Mouse (Mus musculus) hindbrain, embryonic 13.5 days (tissue): ENCODE measurements around the gene Etv2. TPM values are rescaled to one million over a fixed set of nuclear protein-coding genes. Genes with fewer than 3 reads are reported as not detected.

Source experiments
- ATAC-seq: fragments of 200-750 bp; cut with Nextera tagmentation; 2 replicates; pipeline ENCODE4 v1.8.0; 2017; ENCODE audit warnings: moderate TSS enrichment; ENCODE audit not compliant: low FRiP score
- H3K27ac ChIP-seq: fragments of 300-500 bp; sonication (generic); 2 replicates; pipeline ENCODE4 v1.5.1; 2015; ENCODE audit warnings: inconsistent platforms, mild to moderate bottlenecking, moderate library complexity
- H3K27me3 ChIP-seq: fragments of 300-500 bp; sonication (generic); 2 replicates; pipeline ENCODE4 v1.6.1; 2015; ENCODE audit warnings: mild to moderate bottlenecking, inconsistent platforms
- H3K36me3 ChIP-seq: fragments of 300-500 bp; sonication (generic); 2 replicates; pipeline ENCODE4 v1.6.1; 2015; ENCODE audit warnings: mild to moderate bottlenecking, inconsistent platforms
- H3K4me1 ChIP-seq: fragments of 300-500 bp; sonication (generic); replicated peaks from 2 replicates; pipeline ENCODE4 v1.6.1; 2015; ENCODE audit warnings: inconsistent platforms
- H3K4me2 ChIP-seq: fragments of 300-500 bp; sonication (generic); 2 replicates; pipeline ENCODE4 v1.6.1; 2015; ENCODE audit warnings: inconsistent platforms, mild to moderate bottlenecking, moderate library complexity
- H3K4me3 ChIP-seq: fragments of 300-500 bp; sonication (generic); 2 replicates; pipeline ENCODE4 v1.5.1; 2015; ENCODE audit warnings: mild to moderate bottlenecking, inconsistent platforms
- H3K9ac ChIP-seq: fragments of 300-500 bp; sonication (generic); 2 replicates; pipeline ENCODE4 v1.6.1; 2015; ENCODE audit warnings: mild to moderate bottlenecking, inconsistent platforms
- H3K9me3 ChIP-seq: fragments of 300-500 bp; sonication (generic); 2 replicates; pipeline ENCODE4 v1.6.1; 2016; ENCODE audit warnings: inconsistent platforms
- WGBS: fragments of 180-500 bp; shearing (Covaris S2); methylation state at CpG from one replicate; pipeline ENCODE4 v1.1.7; 2015; 5-methylcytosine and 5-hydroxymethylcytosine counted together
- polyA plus RNA-seq: library from polyadenylated mRNA; unstranded; fragments of >200 nt; fragmentation: Nextera tagmentation; extraction: Ambion mirVana; gene quantifications from 2 replicates; pipeline ENCODE4 v1.2.1, GENCODE M21; 2015

The Etv2 gene
- polyA plus RNA-seq, 1 experiment from 2014 or later: not detected

GRCm38 (mm10) chr7:30593579-30594509 lies 41.8 kb downstream of the Etv2 start:
- H3K9ac ChIP-seq: no peak overlapping the region
- no peak for ATAC-seq

GRCm38 (mm10) chr7:30592772-30593423 lies 42.8 kb downstream of the Etv2 start:
- Histone ChIP-seq H3K9me3 (no peaks in the 10 kb centered on the region), H3K4me2 (no peak overlapping the region), H3K4me1 (peaks cover 13% of the 10 kb centered on the region), H3K4me3 (no peak overlapping the region), H3K27me3 (no peaks in the 10 kb centered on the region; the same call in 1 of the 2 replicates), H3K36me3 (no peaks in the 10 kb centered on the region), H3K27ac (no peak overlapping the region), H3K9ac (no peak overlapping the region)
- no peak for ATAC-seq
- WGBS: 59% methylated on average over 5 of the region's 5 CpGs

More at GRCm38 (mm10) chr7:30593579-30594509, 41.8 kb downstream of the Etv2 start:
- Histone ChIP-seq H3K4me1 (peaks cover 13% of the 10 kb centered on the region), H3K9me3 (no peaks in the 10 kb centered on the region), H3K36me3 (no peaks in the 10 kb centered on the region), H3K27me3 (no peaks in the 10 kb centered on the region; the same call in 1 of the 2 replicates), H3K27ac (no peak overlapping the region), H3K4me3 (no peak overlapping the region), H3K4me2 (no peak overlapping the region)
- 68% methylated on average over 10 of the region's 10 CpGs for WGBS

DNA sequence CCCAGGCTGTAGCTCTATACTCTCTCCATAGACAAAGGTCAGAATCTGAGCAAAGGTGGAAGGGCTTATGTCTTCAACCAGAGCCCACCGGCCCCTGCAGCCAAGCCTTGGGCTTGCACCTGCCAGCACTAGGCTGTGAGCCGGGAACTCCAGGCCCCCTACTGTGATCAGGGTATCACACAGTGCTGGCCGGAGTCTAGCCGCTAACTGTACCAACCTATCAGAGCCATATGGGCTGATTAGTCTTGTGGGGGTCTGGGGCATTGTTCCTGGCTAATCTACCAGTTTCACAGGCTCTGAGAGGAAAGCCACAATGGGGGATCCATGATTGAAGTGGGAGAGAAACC lies 44.1 kb downstream of the Etv2 start:
- Histone ChIP-seq H3K27me3 (no peaks in the 10 kb centered on the region; the same call in 1 of the 2 replicates), H3K36me3 (peaks cover 3% of the 10 kb centered on the region), H3K4me1 (peaks cover 26% of the 10 kb centered on the region), H3K27ac (no peak overlapping the region), H3K9ac (peak overlapping the region; percentile 49), H3K4me2 (no peak overlapping the region), H3K4me3 (no peak overlapping the region), H3K9me3 (no peaks in the 10 kb centered on the region)
- no peak for ATAC-seq
- WGBS: 44% methylated on average over 4 of the region's 4 CpGs

DNA sequence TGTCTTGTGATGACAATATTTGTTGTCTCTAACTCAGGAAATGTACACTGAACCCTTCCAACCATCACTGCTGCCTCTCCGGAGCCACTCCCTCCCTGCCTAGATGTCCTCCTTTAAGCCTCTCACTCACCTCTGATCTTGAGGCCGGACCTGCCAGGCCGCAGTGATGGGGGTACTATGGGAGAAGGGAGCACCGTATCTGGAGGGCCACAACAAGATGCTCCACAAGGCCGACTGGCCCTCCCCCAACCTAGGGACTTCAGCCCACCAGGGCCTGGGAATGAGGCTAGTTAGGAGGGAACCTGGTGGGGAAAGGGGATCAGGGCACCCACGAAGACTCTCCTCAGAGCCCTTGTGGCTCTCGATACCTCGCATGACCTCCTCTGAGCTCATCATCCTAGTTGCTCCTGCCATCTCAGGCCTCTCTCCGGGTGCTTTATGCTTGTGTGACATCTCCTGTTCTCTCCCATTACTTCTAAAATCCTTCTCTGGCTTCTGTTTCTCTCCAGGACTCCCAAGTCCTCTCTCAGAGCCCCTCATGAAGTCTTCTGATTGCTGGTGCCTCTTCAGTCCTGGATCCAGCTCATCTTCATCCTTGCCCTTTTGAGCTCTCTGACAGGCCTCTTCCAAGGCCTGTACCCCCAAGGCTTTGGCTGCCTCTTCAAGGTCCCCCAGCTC lies 44.6 kb downstream of the Etv2 start:
- 85% methylated on average over 9 of the region's 9 CpGs for WGBS
- H3K9ac ChIP-seq: peak overlapping the region; percentile 49
- no peak for ATAC-seq

DNA sequence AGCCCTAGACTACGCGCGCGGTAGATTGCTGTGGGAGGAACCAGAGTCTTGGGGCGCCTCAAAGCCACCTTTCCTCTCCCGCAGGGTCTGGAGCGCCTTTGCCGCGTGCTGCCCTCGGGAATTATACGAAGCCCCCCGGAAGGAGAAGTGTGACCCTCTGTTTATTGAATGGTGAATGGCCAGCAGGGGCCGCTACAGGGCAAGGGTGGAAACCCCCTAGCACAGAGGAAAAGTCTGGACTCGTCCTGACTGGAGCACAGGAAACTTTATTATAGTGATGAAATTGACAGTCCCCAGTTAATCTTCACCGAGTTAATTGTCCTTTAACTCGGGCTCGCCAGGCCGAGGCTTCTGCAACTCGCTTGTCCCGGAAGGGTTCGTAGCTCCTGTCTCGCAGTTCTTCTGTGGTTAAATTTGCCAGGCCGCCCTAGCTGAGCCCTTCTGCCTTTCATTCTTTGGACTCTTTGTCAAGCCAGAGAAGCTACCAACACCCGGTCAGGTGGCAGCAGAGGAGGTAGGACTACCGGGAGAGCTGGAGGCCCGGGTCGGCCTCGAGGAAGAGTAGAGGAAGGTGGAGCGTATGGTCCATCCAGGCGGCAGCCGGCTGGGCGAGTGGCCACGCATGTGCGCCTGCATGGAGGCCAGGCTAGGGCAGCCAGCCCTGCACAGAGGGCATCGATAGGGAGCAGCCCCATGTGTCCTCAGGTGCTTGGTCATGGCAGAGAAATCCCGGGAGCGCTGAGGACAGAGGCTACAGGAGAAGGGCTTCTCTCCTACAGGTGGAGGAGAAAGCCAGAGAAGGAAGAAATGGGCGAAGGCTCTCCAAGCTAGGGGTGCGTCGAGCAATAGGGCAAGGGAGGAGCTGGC lies 46.0 kb downstream of the Etv2 start:
- Histone ChIP-seq H3K4me2 (peak overlapping the region; percentile 65), H3K27me3 (no peaks in the 10 kb centered on the region; the same call in 1 of the 2 replicates), H3K9ac (peak overlapping the region; percentile 99), H3K4me1 (peaks cover 34% of the 10 kb centered on the region), H3K27ac (peak overlapping the region; percentile 97), H3K4me3 (peak overlapping the region; percentile 97), H3K36me3 (peaks cover 22% of the 10 kb centered on the region), H3K9me3 (no peaks in the 10 kb centered on the region)
- 30% methylated on average over 39 of the region's 40 CpGs for WGBS
- ATAC-seq: peak; percentile 60

More for the DNA sequence above, 44.6 kb downstream of the Etv2 start:
- Histone ChIP-seq H3K36me3 (peaks cover 8% of the 10 kb centered on the region), H3K27ac (no peak overlapping the region), H3K4me3 (no peak overlapping the region), H3K4me2 (no peak overlapping the region), H3K27me3 (no peaks in the 10 kb centered on the region; the same call in 1 of the 2 replicates), H3K9me3 (no peaks in the 10 kb centered on the region), H3K4me1 (peaks cover 30% of the 10 kb centered on the region)

- H3K36me3 ChIP-seq: peaks cover 30% of the 10 kb centered on the region
- H3K27ac ChIP-seq: peak within 1 kb of the TSS; percentile 97
- peak within 1 kb of the TSS; percentile 89 for H3K4me2 ChIP-seq
- peak within 1 kb of the TSS; percentile 97 for H3K4me3 ChIP-seq
- peak; percentile 96 for ATAC-seq
- H3K9ac ChIP-seq: peak within 1 kb of the TSS; percentile 99
- no peaks in the 10 kb centered on the region for H3K9me3 ChIP-seq
- no peaks in the 10 kb centered on the region; the same call in 1 of the 2 replicates for H3K27me3 ChIP-seq
- H3K4me1 ChIP-seq: peaks cover 30% of the 10 kb centered on the region
- WGBS: under 1% methylated on average over 61 of the region's 68 CpGs
Measured at GRCm38 (mm10) chr7:30588676-30589434, 46.8 kb downstream of the Etv2 start, which contains the start of gene Kmt2b. Gene Kmt2b, minus strand, starts transcription at chr7:30588726.

DNA sequence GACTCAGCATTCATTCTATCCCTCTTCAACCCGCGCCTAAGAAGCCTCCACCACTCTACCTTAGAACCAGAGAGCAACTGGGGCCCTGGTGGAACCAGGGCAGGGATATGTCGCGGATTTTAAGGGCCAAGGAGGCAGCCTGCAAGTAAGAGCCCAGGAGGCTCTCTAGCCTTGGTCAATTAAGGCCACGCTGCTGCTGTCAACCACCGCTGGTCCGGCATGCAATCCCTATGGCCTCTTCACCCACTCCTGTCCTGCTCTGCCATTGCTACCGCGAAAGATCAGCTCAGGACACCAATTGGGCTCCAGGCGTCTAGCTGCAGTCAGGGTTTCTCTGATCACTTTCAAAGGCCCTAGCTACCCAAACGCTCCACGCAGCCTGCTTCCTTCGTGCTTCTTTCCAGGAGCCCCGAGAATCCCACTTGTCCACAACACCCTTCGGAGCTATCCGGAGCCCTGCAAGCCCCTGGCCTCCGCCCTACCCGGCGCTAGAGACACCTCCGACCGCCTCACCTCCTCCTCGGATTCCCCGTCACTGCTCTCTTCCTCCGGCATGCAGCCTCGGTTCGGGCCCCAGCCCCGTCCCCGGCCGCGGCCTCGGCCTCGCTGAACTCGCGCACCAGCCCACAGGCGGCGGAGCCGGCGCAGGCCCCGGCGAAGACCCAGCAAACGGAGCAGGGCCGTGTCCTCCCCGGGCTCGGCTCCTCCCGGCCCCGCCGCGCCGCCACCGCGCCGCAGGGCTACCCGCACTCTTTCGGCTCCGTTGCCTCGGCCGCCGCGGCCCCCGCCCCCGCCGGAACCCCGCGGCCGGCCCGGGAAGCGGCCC lies 47.6 kb downstream of the Etv2 start:
- peaks cover 38% of the 10 kb centered on the region for H3K36me3 ChIP-seq
- no peaks in the 10 kb centered on the region; the same call in 1 of the 2 replicates for H3K27me3 ChIP-seq
- peak overlapping the region; percentile 89 for H3K4me2 ChIP-seq
- H3K27ac ChIP-seq: peak overlapping the region; percentile 97
- peak overlapping the region; percentile 97 for H3K4me3 ChIP-seq
- H3K9me3 ChIP-seq: no peaks in the 10 kb centered on the region
- peak; percentile 58 for ATAC-seq
- WGBS: under 1% methylated on average over 66 of the region's 67 CpGs
- peaks cover 29% of the 10 kb centered on the region for H3K4me1 ChIP-seq
- H3K9ac ChIP-seq: peak overlapping the region; percentile 99

DNA sequence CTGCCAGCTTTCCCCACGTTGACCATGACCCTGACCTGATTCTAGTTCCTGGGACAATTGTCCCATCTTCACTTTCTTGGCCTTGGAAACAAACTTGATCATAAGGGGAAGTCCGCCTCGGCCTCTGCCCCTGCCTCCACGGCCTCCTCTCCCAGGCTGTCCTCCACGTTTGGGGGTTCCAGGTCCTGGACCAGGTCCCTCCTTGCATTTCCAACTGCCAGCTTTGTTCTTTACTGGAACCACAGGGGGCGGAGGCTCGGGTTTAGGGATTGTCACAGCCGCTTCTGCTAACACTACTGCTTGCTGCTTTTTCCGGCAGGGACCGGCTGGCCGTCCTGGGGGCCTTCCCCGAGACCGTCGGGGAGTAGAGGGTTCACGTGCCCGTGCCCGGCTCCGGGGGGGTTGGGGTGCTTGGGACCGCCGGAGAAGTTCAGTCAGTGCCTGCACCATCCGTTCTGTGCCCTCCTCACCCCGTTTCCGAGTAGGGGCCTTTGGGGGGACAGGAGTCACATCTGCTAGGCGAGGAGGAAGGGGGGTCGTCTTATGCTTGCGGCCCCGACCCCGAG lies 49.1 kb downstream of the Etv2 start:
- WGBS: 88% methylated on average over 28 of the region's 28 CpGs
- H3K4me2 ChIP-seq: peak overlapping the region; percentile 89
- H3K9me3 ChIP-seq: no peaks in the 10 kb centered on the region
- no peak for ATAC-seq
- peaks cover 29% of the 10 kb centered on the region for H3K4me1 ChIP-seq
- H3K27ac ChIP-seq: no peak overlapping the region
- peak overlapping the region; percentile 97 for H3K4me3 ChIP-seq
- H3K9ac ChIP-seq: peak overlapping the region; percentile 99
- no peaks in the 10 kb centered on the region for H3K27me3 ChIP-seq
- H3K36me3 ChIP-seq: peaks cover 53% of the 10 kb centered on the region

GRCm38 (mm10) chr7:30585170-30585569 lies 50.5 kb downstream of the Etv2 start:
- H3K27me3 ChIP-seq: no peaks in the 10 kb centered on the region
- no peak overlapping the region for H3K9ac ChIP-seq
- no peak overlapping the region for H3K4me3 ChIP-seq
- ATAC-seq: no peak
- H3K36me3 ChIP-seq: peaks cover 67% of the 10 kb centered on the region
- no peak overlapping the region for H3K4me2 ChIP-seq
- H3K9me3 ChIP-seq: no peaks in the 10 kb centered on the region
- H3K27ac ChIP-seq: no peak overlapping the region
- 94% methylated on average over 7 of the region's 7 CpGs for WGBS
- peaks cover 27% of the 10 kb centered on the region for H3K4me1 ChIP-seq

DNA sequence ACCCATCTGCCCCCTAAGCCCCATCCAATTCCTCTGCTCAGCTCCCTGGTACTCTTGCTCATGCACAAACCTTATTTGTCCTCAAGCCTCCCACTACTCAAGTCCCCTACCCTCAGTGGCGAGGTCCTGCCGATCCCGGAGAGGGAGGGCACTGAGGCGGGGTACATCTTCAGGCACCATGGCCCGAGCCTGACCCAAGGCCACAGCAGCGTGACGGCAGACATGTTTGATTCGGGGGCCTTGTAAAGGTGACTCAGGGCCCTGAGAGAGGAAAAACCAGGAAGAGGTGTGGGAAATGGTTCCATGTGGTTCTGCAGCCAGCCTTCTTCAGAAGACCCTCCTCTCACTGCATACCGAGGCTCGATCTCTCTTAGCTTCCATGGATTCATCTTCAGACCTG lies 51.3 kb downstream of the Etv2 start:
- WGBS: 93% methylated on average over 10 of the region's 10 CpGs

More for the DNA sequence above, 51.3 kb downstream of the Etv2 start:
- Histone ChIP-seq H3K27ac (no peak overlapping the region), H3K36me3 (peaks cover 75% of the 10 kb centered on the region), H3K4me1 (peaks cover 20% of the 10 kb centered on the region), H3K27me3 (no peaks in the 10 kb centered on the region), H3K9ac (no peak overlapping the region), H3K4me2 (no peak overlapping the region), H3K9me3 (no peaks in the 10 kb centered on the region), H3K4me3 (no peak overlapping the region)
- no peak for ATAC-seq
